Mouse (Mus musculus): ENCODE measurements around the gene Pomt1. TPM values are rescaled to one million over a fixed set of nuclear protein-coding genes. Genes with fewer than 3 reads are reported as not detected.
A peak's percentile ranks its signal among the peaks of the same experiment; 100 is the strongest.
"Not testable (repeated sequence)": the region's sequence is repeated elsewhere in the genome, so short reads cannot be mapped to it uniquely, and the experiment has no call there.

The Pomt1 gene
- total and polyA plus RNA-seq, 2 experiments from 2014 or later = 6.7 to 19.8 TPM

DNA sequence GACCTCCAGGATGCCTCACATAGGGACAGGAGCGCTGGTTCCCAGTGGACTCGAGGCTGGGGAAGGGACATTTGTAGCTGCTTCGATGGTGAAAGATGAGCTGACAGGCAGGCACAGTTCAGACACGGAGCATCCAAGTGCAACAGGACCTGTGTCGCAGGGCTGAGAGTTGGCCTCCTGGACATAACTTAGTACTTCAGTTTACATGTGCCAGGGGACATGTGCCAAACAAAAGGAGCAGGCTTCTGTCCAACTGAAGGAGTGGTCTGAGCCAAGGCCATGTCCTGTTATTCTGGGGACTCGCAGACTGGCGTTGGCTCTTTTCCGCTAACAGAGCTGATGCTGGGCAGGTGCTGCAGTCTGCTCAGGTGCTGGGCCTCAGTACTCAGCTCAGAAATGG, 58.0 kb downstream of the Pomt1 start:
- TF ChIP-seq CTCF (IDR thresholded peaks at IDR 0.05; ENCODE audit: low read depth) (no peak), EP300 (IDR thresholded peaks at IDR 0.05; ENCODE audit: low read depth) (no peak)
- H3K4me1 ChIP-seq (ENCODE audit: control insufficient read depth, insufficient read depth) = peaks cover 15% of the 10 kb centered on the region
- no peak overlapping the region for H3K4me2 ChIP-seq (ENCODE audit: low read depth, low read length)
- no peaks in the 10 kb centered on the region for H3K27me3 ChIP-seq (ENCODE audit: control insufficient read depth, insufficient read depth, low read length)
- H3K4me3 ChIP-seq (ENCODE audit: low read depth, low read length) = no peak overlapping the region
- DNase-seq (ENCODE audit: low spot score) (peak; percentile 82), ATAC-seq (ENCODE audit: insufficient read depth, low read depth) (peak; percentile 86)
- peak overlapping the region; percentile 49 for H3K27ac ChIP-seq (ENCODE audit: low read depth)
- peaks cover 57% of the 10 kb centered on the region for H3K36me3 ChIP-seq (replicated peaks; ENCODE audit: control insufficient read depth, insufficient read depth, low read length)
- no peaks in the 10 kb centered on the region for H3K9me3 ChIP-seq (replicated peaks; ENCODE audit: control insufficient read depth, low read length)
- 21% methylated on average over 8 of the region's 8 CpGs for WGBS
- no peak overlapping the region for H3K9ac ChIP-seq (replicated peaks; ENCODE audit: low read depth, low read length)

DNA sequence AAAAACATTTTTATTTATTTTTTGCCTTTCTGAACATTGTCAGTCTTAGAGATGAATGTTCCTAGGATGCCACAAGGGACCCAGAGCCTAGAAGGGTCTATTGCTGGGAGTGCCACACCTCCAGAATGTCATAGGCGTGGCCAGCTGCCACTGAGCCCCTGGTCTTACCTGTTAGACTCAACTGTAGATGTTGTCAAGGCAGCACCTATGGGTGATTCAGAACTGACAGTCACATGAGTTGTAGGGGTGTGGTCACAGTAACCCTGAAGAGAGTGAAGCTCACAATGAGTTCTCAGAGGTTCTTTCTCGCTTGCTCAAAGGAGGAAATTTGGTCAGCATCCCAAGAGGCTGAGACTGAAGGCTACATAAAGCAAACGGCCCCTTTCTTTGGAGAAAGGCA, 58.9 kb downstream of the Pomt1 start:
- no peak overlapping the region for H3K4me3 ChIP-seq (ENCODE audit: low read depth, low read length)
- peaks cover 14% of the 10 kb centered on the region; the same call in 1 of the 2 replicates for H3K4me1 ChIP-seq (ENCODE audit: control insufficient read depth, insufficient read depth)
- TF ChIP-seq EP300 (IDR thresholded peaks at IDR 0.05; ENCODE audit: low read depth) (no peak), CTCF (IDR thresholded peaks at IDR 0.05; ENCODE audit: low read depth) (no peak)
- H3K4me2 ChIP-seq (ENCODE audit: low read depth, low read length) = no peak overlapping the region
- 82% methylated on average over 3 of the region's 3 CpGs for WGBS
- no peak overlapping the region for H3K9ac ChIP-seq (replicated peaks; ENCODE audit: low read depth, low read length)
- H3K27ac ChIP-seq (ENCODE audit: low read depth) = no peak overlapping the region
- DNase-seq (ENCODE audit: low spot score) (no peak), ATAC-seq (ENCODE audit: insufficient read depth, low read depth) (no peak)
- H3K9me3 ChIP-seq (replicated peaks; ENCODE audit: control insufficient read depth, low read length) = no peaks in the 10 kb centered on the region
- no peaks in the 10 kb centered on the region for H3K27me3 ChIP-seq (ENCODE audit: control insufficient read depth, insufficient read depth, low read length)
- peaks cover 66% of the 10 kb centered on the region for H3K36me3 ChIP-seq (replicated peaks; ENCODE audit: control insufficient read depth, insufficient read depth, low read length)

DNA sequence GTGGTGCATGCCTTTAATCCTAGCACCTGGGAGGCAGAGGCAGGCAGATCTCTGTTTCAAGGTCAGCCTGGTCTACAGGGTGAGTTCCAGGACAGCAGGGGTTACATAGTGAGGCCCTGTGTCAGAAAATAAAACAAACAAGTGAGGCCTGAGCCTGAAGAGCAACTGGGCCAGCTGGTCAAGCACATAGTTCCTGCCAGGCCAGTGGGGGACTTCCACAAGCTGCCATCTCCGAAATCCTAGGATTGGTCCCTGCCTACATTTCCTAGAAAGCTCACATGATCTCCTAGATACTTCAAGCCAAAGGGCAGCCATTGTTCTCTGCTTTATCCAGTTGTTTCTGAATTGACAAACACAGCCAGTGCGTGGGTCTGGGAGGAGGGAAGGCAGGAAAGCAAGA, 59.5 kb downstream of the Pomt1 start:
- H3K4me2 ChIP-seq (ENCODE audit: low read depth, low read length); H3K4me3 ChIP-seq (ENCODE audit: low read depth, low read length); H3K9ac ChIP-seq (replicated peaks; ENCODE audit: low read depth, low read length); H3K27ac ChIP-seq (ENCODE audit: low read depth); ATAC-seq (ENCODE audit: insufficient read depth, low read depth); DNase-seq (ENCODE audit: low spot score); H3K9me3 ChIP-seq (replicated peaks; ENCODE audit: control insufficient read depth, low read length); H3K27me3 ChIP-seq (ENCODE audit: control insufficient read depth, insufficient read depth, low read length): not testable (repeated sequence)
- peaks cover 67% of the 10 kb centered on the region for H3K36me3 ChIP-seq (replicated peaks; ENCODE audit: control insufficient read depth, insufficient read depth, low read length)
- WGBS = 80% methylated on average over 2 of the region's 2 CpGs
- H3K4me1 ChIP-seq (ENCODE audit: control insufficient read depth, insufficient read depth) = peaks cover 14% of the 10 kb centered on the region; the same call in 1 of the 2 replicates

DNA sequence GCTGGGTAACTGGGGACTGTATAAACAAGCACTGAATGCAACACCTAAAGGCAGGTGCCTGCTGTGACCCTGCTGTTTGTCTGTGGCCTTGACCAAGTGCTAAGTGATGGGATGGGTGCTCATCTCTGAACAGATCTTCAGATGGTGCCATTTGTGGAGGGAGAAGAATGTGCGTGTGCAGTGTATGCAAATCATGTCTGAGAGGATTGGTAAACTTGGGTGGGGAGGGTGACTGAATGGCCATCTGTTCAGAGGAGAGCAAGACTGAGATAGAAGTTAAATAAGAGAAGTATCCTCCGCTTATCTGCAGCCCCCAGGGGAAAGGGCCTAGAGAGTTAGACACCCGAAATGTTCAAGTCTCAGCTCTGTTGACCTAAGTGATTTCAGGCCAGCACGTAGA, 63.1 kb downstream of the Pomt1 start:
- no peaks in the 10 kb centered on the region for H3K9me3 ChIP-seq (replicated peaks; ENCODE audit: control insufficient read depth, low read length)
- no peak overlapping the region for H3K4me3 ChIP-seq (ENCODE audit: low read depth, low read length)
- DNase-seq (ENCODE audit: low spot score) (no peak), ATAC-seq (ENCODE audit: insufficient read depth, low read depth) (no peak)
- H3K27ac ChIP-seq (ENCODE audit: low read depth) = no peak overlapping the region
- no peaks in the 10 kb centered on the region for H3K27me3 ChIP-seq (ENCODE audit: control insufficient read depth, insufficient read depth, low read length)
- H3K9ac ChIP-seq (replicated peaks; ENCODE audit: low read depth, low read length) = no peak overlapping the region
- TF ChIP-seq EP300 (IDR thresholded peaks at IDR 0.05; ENCODE audit: low read depth) = no peak
- no peak for TF ChIP-seq CTCF (IDR thresholded peaks at IDR 0.05; ENCODE audit: low read depth)
- no peak overlapping the region for H3K4me2 ChIP-seq (ENCODE audit: low read depth, low read length)
- WGBS = 91% methylated on average over 4 of the region's 4 CpGs
- peaks cover 5% of the 10 kb centered on the region; the same call in 1 of the 2 replicates for H3K4me1 ChIP-seq (ENCODE audit: control insufficient read depth, insufficient read depth)
- H3K36me3 ChIP-seq (replicated peaks; ENCODE audit: control insufficient read depth, insufficient read depth, low read length) = peaks cover 85% of the 10 kb centered on the region

DNA sequence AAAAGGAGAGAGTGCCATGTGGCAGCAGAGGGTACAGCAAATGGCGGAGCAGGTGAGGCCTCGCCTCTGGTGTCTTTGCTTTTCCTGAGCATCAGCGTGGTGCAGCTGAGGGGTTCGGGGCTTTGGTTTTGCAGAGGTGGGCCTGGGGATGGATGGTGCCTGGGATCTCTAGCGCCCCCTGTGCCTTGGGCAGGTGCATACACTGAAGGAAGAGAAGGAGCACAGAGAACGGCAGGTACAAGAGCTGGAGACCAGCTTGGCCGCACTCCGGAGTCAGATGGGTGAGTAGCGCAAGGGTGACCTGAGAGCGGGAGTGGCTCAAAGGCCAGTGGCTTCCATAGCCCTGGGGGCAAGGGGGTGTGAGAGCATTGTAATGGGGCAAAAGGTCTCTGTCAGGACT, 66.6 kb downstream of the Pomt1 start:
- Histone ChIP-seq H3K4me2 (ENCODE audit: low read depth, low read length) (no peak overlapping the region), H3K4me3 (ENCODE audit: low read depth, low read length) (no peak overlapping the region), H3K36me3 (replicated peaks; ENCODE audit: control insufficient read depth, insufficient read depth, low read length) (peaks cover 98% of the 10 kb centered on the region), H3K4me1 (ENCODE audit: control insufficient read depth, insufficient read depth) (no peaks in the 10 kb centered on the region), H3K9me3 (replicated peaks; ENCODE audit: control insufficient read depth, low read length) (no peaks in the 10 kb centered on the region), H3K9ac (replicated peaks; ENCODE audit: low read depth, low read length) (no peak overlapping the region), H3K27ac (ENCODE audit: low read depth) (no peak overlapping the region), H3K27me3 (ENCODE audit: control insufficient read depth, insufficient read depth, low read length) (no peaks in the 10 kb centered on the region)
- no peak for DNase-seq (ENCODE audit: low spot score)
- WGBS = 91% methylated on average over 10 of the region's 10 CpGs
- no peak for ATAC-seq (ENCODE audit: insufficient read depth, low read depth)
- TF ChIP-seq CTCF (IDR thresholded peaks at IDR 0.05; ENCODE audit: low read depth) = no peak
- TF ChIP-seq EP300 (IDR thresholded peaks at IDR 0.05; ENCODE audit: low read depth) = no peak

DNA sequence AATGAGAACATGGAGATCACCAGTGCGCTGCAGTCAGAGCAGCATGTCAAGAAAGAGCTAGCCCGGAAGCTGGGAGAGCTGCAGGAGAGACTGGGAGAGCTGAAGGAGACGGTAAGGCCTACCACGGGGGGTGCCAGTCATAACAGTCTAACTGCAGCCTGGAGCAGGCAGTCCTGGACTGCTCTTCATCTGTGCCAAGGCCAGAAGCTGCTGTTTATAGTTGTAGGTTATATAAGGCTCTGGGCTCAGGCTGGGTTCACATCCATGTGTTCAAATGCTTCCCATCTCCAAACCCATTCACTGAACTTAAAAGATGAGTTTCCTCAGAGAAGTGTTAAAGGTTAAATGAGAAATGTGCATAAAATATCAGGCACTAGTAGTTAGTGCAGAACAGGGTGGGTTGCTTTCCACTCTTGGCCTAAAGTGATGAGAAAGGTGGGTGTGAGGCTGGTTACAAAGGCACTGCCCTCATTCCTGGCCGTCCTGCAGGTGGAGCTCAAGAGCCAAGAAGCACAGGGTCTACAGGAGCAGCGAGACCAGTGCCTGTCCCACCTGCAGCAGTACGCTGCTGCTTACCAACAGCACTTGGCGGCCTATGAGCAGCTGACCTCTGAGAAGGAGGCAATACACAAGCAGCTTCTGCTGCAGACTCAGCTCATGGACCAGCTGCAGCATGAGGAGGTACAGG, 67.9 kb downstream of the Pomt1 start:
- H3K4me1 ChIP-seq (ENCODE audit: control insufficient read depth, insufficient read depth) = no peaks in the 10 kb centered on the region
- H3K36me3 ChIP-seq (replicated peaks; ENCODE audit: control insufficient read depth, insufficient read depth, low read length) = peaks cover 90% of the 10 kb centered on the region
- no peak overlapping the region for H3K4me3 ChIP-seq (ENCODE audit: low read depth, low read length)
- DNase-seq (ENCODE audit: low spot score) = no peak
- H3K27ac ChIP-seq (ENCODE audit: low read depth) = no peak overlapping the region
- no peaks in the 10 kb centered on the region for H3K9me3 ChIP-seq (replicated peaks; ENCODE audit: control insufficient read depth, low read length)
- H3K4me2 ChIP-seq (ENCODE audit: low read depth, low read length) = no peak overlapping the region
- H3K27me3 ChIP-seq (ENCODE audit: control insufficient read depth, insufficient read depth, low read length) = no peaks in the 10 kb centered on the region
- ATAC-seq (ENCODE audit: insufficient read depth, low read depth) = 0 out of 2 replicates have a peak, but pooled peaks have one; percentile 32
- H3K9ac ChIP-seq (replicated peaks; ENCODE audit: low read depth, low read length) = no peak overlapping the region
- TF ChIP-seq CTCF (IDR thresholded peaks at IDR 0.05; ENCODE audit: low read depth) (peak; percentile 62), EP300 (IDR thresholded peaks at IDR 0.05; ENCODE audit: low read depth) (no peak)
- 68% methylated on average over 8 of the region's 8 CpGs for WGBS

Other genes with a start within 250 kb of the Pomt1 start
- gene Fam78a, start 151.7 kb upstream of the Pomt1 start, total RNA-seq (2014; rRNA removed; ENCODE audit: low replicate concordance) = 28.7 and 34.9 TPM in 2 replicates
- gene Fam78a, start 151.7 kb upstream of the Pomt1 start, polyA plus RNA-seq (2015; fragmentation: Nextera tagmentation; extraction: Ambion mirVana) = 14.6 and 18.0 TPM in 2 replicates
- 30.7 and 56.3 TPM in 2 replicates for gene Plpp7, start 141.1 kb upstream of the Pomt1 start, total RNA-seq (2014; rRNA removed; ENCODE audit: low replicate concordance)
- 23.4 and 24.0 TPM in 2 replicates for gene Plpp7, start 141.1 kb upstream of the Pomt1 start, polyA plus RNA-seq (2015; fragmentation: Nextera tagmentation; extraction: Ambion mirVana)
- 66.5 and 74.1 TPM in 2 replicates for gene Prrc2b, start 85.5 kb upstream of the Pomt1 start, total RNA-seq (2014; rRNA removed; ENCODE audit: low replicate concordance)
- 16.1 and 19.5 TPM in 2 replicates for gene Prrc2b, start 85.5 kb upstream of the Pomt1 start, polyA plus RNA-seq (2015; fragmentation: Nextera tagmentation; extraction: Ambion mirVana)
- 47.2 and 55.1 TPM in 2 replicates for gene Uck1, start 23.6 kb downstream of the Pomt1 start, total RNA-seq (2014; rRNA removed; ENCODE audit: low replicate concordance)
- 30.0 and 32.1 TPM in 2 replicates for gene Uck1, start 23.6 kb downstream of the Pomt1 start, polyA plus RNA-seq (2015; fragmentation: Nextera tagmentation; extraction: Ambion mirVana)
- 46.7 and 56.4 TPM in 2 replicates for gene Golga2, start 50.8 kb downstream of the Pomt1 start, total RNA-seq (2014; rRNA removed; ENCODE audit: low replicate concordance)
- gene Golga2, start 50.8 kb downstream of the Pomt1 start, polyA plus RNA-seq (2015; fragmentation: Nextera tagmentation; extraction: Ambion mirVana) = 20.8 and 23.4 TPM in 2 replicates
- 248 and 262 TPM in 2 replicates for gene Swi5, start 51.5 kb downstream of the Pomt1 start, total RNA-seq (2014; rRNA removed; ENCODE audit: low replicate concordance)
- gene Swi5, start 51.5 kb downstream of the Pomt1 start, polyA plus RNA-seq (2015; fragmentation: Nextera tagmentation; extraction: Ambion mirVana) = 330 and 353 TPM in 2 replicates
- gene Ciz1, start 115.7 kb downstream of the Pomt1 start, total RNA-seq (2014; rRNA removed; ENCODE audit: low replicate concordance) = 61.9 and 79.9 TPM in 2 replicates
- gene Ciz1, start 115.7 kb downstream of the Pomt1 start, polyA plus RNA-seq (2015; fragmentation: Nextera tagmentation; extraction: Ambion mirVana) = 17.6 and 18.5 TPM in 2 replicates
- gene Dnm1, start 116.7 kb downstream of the Pomt1 start, total RNA-seq (2014; rRNA removed; ENCODE audit: low replicate concordance) = 3.4 and 10.3 TPM in 2 replicates
- gene Dnm1, start 116.7 kb downstream of the Pomt1 start, polyA plus RNA-seq (2015; fragmentation: Nextera tagmentation; extraction: Ambion mirVana) = 1.5 and 1.6 TPM in 2 replicates
- gene 1110008P14Rik, start 145.3 kb downstream of the Pomt1 start, total RNA-seq (2014; rRNA removed; ENCODE audit: low replicate concordance) = 159 and 195 TPM in 2 replicates
- 77.0 and 84.9 TPM in 2 replicates for gene 1110008P14Rik, start 145.3 kb downstream of the Pomt1 start, polyA plus RNA-seq (2015; fragmentation: Nextera tagmentation; extraction: Ambion mirVana)
- gene Lcn2, start 151.7 kb downstream of the Pomt1 start, total RNA-seq (2014; rRNA removed; ENCODE audit: low replicate concordance) = 1.1 and 6.0 TPM in 2 replicates
- 1.8 and 2.0 TPM in 2 replicates for gene Lcn2, start 151.7 kb downstream of the Pomt1 start, polyA plus RNA-seq (2015; fragmentation: Nextera tagmentation; extraction: Ambion mirVana)
- gene Ptges2, start 159.3 kb downstream of the Pomt1 start, total RNA-seq (2014; rRNA removed; ENCODE audit: low replicate concordance) = 33.9 and 46.7 TPM in 2 replicates
- 62.6 and 65.4 TPM in 2 replicates for gene Ptges2, start 159.3 kb downstream of the Pomt1 start, polyA plus RNA-seq (2015; fragmentation: Nextera tagmentation; extraction: Ambion mirVana)
- gene Naif1, start 213.9 kb downstream of the Pomt1 start, total RNA-seq (2014; rRNA removed; ENCODE audit: low replicate concordance) = 3.2 and 4.2 TPM in 2 replicates
- gene Naif1, start 213.9 kb downstream of the Pomt1 start, polyA plus RNA-seq (2015; fragmentation: Nextera tagmentation; extraction: Ambion mirVana) = 3.3 and 3.5 TPM in 2 replicates
- 12.5 and 16.0 TPM in 2 replicates for gene Slc25a25, start 214.9 kb downstream of the Pomt1 start, total RNA-seq (2014; rRNA removed; ENCODE audit: low replicate concordance)
- 6.5 and 6.6 TPM in 2 replicates for gene Slc25a25, start 214.9 kb downstream of the Pomt1 start, polyA plus RNA-seq (2015; fragmentation: Nextera tagmentation; extraction: Ambion mirVana)